Mouse (Mus musculus) megakaryocyte, embryonic 14.5 days (primary cell): ENCODE data around the gene Adgrg3.

ENCODE experiments used
- FLI1 ChIP-seq: IDR thresholded peaks from 2 replicates; pipeline ENCODE4 v1.6.1; 2012; ENCODE audit warnings: low read length, inconsistent platforms, mixed read lengths
- GATA1 ChIP-seq: IDR thresholded peaks from 3 replicates; pipeline ENCODE4 v1.6.1; 2012; ENCODE audit warnings: mixed read lengths, low read length, inconsistent platforms, borderline replicate concordance

GRCm38 (mm10) chr8:94999956-95000355 lies 17.5 kb upstream of the Adgrg3 start:
- TF ChIP-seq GATA1 (no peak), FLI1 (no peak)
